Mouse (Mus musculus): ENCODE results near the gene Cacna2d4.

GRCm38 (mm10) chr6:119387801-119388649, 151.7 kb downstream of the Cacna2d4 start:
- TF ChIP-seq CTCF (IDR thresholded peaks at IDR 0.05; ENCODE audit: extremely low read depth, insufficient read depth, insufficient read length, insufficient replicate concordance) (no peak), POLR2A (IDR thresholded peaks at IDR 0.05; ENCODE audit: low read depth, low read length) (no peak)

All from spleen, adult 2 months (tissue).